Mouse (Mus musculus) spleen, postnatal 4 days (tissue): Measurements from ENCODE around the gene Lipc.

Experiments
- DNase-seq, 2 experiments: peaks; one replicate each; pipeline ENCODE4 v3.0.0; 2022; ENCODE audit warnings: low spot score in 2 of 2

Lipc gene

DNA sequence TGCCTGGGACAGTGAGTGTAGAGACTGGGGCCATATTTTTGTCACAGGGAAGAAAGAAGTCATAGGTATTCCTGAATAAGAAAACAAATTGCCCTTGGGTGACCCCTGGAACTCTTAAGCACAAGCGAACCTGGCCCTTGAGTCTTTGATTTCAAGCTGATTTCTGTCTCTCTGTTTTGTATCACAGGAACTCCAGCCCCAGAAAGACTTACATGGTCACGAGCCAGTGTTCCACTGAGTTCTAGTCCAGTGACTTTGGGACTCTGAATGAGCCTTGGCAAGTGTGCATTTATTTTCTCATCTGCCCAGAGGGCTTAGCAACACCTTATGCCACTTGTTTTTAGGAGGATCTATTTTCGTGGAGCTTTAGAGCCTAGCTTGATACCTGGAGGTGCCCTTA lies 5.7 kb upstream of the Lipc start:
- DNase-seq: no peak

DNA sequence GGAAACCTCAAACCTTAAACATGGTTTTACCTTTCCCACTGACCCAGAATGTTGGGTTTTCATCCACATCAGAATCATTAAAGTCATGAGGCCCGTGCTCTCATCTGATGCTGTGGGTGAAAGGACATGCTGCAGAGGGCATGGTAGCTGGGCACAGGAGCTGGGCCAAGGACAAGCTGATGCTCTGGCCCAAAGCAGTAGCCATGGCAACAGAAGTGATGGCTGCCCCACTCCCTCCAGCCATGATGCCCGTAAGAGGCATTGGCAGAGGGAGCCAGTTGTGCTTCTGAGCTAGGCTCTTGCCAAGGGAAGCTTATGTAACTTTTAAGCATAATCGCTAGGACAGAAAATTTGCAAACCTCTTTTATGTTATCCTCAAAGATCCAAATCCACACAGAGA lies 2.2 kb upstream of the Lipc start:
- DNase-seq: no peak

DNA sequence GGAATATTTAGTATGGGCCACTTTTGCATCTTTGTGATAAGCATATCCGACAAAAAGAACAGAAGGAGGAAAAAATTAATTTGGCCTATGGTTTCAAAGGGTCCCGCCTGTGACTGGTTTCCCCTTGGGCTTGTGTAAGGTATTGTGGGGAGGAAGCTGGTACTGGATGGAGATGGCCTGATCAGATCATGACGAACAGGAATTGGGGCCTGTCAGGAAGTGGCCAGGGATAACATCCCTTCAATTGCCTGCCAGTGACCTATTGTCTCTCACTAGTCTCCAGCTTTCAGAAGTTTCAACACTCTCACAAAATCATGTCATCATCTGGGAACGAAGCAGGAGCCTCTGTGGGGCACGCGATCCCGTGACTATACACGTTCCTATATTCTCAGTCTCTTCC lies 2.7 kb downstream of the Lipc start:
- no peak for DNase-seq

DNA sequence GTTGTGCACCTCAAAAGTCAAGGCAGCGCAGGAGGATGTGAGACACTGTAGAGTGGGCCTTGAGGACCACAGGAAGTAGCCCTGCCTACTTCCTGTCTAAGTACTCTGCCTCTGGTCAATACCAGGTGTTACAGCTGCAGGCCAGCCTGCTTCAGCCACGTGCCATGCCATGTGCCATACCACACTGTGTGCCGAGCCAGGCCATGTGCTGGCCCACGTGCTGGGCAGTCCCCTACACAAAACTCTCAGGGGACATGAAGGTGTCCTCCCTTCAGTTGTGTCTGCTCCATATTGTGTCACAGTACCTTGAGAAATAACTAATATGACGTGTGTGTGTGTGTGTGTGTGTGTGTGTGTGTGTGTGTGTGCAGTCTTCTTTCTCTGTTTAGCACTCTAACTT lies 4.7 kb downstream of the Lipc start:
- DNase-seq: no peak

DNA sequence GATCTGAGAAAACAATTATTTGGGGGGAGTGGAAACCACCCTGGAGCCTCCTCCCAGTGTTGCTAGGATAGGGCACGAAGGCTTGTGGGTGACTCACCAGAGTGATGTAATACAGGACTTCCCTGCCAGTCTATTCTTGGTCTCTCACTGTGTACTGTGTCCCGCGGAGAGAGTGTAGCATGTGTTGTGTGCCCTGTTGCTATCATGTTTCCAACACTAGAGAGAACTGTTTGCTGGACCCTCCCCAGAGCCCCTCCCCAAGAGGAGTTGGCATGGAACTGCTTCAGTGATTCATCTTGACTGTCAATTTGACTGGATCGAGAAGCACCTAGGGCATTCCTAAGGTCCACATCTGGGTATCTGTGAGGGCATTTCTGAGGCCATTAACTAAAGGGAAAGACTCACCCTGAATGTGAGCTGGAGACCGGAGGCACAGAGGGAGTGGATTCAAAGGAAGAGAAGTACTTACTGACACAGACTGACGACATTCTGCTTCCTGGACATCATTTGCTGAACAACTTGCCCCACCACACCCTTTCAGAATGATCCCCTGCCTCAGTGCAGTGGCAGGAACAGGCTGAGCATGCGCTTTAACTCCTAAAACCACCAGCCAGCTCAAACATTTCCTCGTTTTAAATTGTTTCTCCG lies 9.2 kb downstream of the Lipc start:
- DNase-seq: no peak

DNA sequence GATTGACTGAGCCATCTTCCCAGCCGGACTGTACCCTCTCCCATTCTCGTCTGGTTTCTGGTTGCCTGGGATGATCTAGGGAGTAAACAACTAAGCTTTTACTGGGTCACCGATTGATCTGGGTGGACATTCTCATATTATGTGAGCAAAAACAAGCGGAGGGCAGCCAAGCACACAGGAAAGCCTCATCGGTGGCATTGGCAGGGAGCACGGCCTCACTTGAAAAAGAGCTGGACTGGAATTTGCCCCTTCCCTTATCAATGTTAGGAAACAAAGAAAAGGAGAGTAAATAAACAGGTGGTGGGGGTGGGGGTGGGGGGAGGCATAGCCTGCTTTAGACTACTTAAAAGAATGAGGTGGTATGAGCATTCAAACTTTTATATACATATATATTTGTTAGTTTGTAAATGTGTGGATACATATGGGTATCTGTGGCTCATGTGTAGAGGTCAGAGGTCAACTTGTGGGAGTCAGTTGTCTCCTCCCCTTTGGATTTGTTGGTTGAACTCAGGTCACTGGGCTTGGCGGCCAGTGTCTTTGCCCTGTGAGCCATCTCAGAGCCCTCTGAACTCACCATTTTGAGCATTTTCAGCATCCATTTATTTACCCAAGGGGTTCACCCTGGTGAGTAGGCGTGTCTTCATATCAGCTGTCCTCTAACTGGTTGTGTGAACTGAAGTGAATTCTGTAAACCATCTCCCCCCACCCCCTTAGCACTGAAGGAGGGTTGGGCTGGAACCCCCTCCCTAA lies 12.1 kb downstream of the Lipc start:
- DNase-seq: no peak

DNA sequence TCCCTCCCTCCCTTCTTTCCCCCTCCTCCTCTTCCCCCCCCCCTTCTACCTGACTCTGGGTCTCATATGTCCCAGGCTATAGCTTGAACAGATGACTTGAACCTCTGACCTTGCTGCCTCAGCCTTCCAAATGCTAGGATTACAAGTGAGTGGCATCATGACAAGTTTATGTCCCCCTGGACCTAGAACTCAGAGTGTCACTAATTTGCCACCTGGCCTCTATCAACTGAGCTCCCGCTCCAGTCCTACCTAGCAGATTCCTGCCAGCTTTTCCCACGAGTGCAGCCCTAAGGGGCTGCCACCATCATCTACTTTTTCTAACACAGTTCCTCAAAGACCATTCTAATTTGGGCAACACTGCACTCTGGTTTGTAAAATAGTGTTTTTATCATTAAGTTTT lies 13.2 kb downstream of the Lipc start:
- DNase-seq: no peak

DNA sequence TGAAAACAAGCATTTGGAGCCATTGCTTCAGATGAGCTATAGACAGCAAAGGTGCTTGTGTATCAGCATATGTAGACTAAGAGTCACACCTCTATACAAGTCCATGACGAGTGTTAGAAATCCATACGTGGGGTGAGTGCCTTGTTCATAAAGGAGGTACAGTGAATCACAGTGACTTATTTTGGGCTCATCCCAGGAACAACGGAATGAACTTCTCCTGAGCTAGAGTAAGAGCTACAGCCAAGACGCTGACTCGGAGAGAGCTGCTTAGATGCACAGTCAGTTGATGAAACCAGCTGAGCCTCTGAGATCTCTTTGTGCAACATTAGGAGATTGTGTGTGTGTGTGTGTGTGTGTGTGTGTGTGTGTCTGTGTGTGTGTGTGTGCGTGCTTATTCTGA lies 13.9 kb downstream of the Lipc start:
- no peak for DNase-seq

DNA sequence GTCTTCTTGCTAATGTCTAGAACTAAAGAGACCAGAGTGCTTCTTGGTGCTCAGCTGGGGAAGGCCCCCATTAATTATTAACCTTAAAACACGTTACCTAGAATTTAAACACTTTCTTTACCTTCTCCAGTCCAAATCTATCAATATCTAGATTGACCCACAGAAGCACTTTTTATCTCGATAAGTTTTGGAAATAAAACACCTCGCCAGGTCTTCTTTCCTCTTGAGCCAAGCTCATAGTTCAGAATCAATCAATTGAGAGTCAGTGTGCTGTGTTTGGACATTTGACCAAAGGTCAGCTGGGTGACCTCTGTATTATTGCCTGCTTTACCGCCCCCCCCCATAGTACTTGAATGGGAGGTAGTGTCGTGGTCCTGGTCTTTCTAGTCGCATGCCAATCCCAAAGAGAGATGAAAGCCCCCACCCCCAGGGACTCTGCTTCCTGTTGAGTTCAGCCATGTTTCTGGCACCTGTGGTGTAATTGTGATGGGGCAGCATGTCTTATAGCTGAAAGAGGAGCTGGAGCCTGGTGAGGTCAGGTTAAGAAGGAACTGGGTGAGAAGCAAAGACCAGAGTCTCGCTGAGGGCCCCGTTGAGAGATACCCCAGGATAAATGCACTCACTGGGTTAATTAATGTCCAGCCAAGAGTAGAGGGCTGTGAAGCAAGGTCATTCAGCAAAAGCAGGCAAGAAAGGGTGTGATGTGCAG lies 17.3 kb downstream of the Lipc start:
- no peak for DNase-seq

DNA sequence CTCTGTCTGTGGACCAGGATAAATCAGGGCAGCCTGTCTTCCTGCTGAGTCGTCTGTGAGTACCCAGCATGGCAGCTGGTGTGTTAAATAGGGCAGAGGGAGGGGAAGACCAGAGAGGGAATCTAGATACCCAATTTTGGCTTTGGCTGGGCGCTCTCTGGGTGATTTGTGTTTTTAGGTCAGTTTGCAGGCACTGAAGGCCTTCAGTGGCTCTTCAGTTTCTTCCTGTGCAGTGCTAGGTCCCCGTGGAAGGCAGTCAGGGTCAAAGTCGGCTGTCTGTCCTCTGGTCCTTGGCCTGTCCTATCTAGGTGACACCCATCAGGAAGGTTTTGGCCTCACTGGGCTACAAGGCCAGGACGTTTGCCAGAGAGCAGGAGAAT lies 21.4 kb downstream of the Lipc start:
- no peak for DNase-seq

DNA sequence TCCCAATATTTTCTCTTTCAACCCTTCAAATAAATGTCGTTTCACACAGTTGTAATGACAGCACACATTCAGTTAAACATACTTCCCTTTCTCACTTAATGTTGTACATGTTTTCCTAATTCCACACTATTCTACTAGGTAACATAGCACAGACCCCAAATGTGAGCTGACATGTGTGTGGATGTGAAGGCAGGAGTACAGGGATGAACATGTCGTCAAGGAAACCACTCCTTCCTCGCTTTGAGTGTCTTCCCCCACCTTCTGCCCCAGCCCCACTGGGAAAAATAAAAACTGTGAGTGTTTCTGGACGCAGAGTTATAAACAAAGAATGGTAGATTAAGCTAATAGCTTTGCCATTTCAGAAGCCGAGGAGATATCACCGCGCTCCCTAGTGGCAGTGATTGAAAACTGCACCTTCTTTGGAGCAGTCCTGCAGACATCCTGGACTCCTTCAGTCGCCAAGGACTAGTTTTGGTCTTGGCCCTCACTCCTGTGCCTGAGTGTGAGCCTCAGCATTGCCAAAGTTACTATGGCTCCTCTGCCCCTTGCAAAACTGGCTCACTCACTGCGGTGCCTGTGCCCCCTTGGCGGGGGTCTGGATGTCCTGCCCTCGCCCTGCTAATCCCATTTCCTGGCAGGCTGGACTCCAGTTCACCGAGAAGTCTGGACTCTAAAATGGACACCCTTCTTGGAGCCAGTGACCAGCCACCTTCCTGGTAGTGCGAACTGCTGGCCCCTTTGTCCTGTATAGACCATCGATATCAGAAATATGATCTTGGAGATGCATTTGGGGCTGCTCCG lies 22.0 kb downstream of the Lipc start:
- DNase-seq: peak; percentile 76 to 83

DNA sequence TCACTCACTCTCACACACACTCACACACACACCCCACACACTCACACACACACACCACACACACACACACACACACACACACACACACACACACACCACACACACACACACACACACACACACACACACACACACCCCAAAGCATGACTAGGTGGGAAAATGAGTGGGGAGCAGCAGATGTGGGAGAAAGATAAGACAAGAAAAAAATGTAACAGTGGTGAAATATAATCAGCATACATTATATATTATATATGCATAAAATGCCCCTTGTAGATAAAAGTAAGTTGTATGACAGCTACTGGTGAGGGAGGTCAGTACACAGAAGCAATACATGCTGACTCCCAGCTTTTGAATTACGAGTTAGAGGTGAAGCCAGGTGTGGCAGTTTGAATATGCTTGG lies 23.6 kb downstream of the Lipc start:
- no peak for DNase-seq

DNA sequence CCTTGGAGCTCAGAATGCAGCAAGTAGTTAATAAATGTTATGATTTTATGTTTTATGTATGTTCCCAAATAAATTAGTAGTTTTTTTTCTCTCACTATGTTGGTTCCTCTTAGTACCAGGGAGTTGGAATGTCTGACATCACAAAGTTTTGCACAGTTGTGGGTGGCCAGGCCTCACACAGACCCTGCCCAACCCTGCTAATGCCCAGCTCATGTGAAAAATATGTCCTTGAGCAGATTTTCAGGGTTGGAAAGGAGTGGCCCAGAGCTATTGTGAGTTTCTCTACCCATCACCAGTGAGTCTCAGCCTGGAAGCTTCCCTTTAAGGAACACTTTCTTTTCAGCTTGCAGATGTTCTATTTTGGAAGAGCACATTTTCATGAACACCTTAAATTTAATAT lies 24.3 kb downstream of the Lipc start:
- no peak for DNase-seq

DNA sequence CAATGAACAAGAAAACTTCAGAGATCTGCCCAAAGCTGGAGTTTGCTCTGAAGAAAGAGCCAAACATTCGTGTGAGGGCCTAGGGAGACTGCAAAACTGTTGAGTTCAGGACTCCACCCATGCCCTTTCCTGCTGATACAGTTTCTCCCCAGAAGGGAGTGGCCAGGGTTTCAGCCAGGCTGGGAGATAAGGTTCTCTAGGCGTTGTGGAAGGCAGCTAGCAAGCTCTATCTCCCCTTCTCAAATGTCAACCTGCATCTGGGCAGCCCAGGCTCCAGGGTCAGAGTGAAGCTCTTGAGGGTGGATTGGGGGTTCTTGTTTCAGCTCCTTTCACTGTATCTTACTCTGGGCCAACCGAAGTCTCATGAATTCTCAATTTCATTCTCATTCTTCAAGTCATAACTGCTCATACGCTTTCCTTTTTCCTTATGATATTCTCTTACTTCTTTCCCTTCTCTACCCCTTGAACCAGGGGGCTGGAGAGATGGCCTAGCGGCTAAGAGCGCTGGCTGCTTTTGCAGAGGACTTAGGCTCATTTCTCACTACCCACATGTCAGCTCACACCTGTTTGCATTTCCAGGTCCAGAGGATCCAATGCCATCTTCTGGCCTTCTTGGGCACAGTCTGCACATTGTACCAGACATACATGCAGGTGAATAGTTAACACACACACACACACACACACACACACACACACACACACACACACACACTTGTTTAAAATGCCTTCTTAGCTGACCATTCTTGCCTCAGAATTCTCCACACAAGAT lies 25.0 kb downstream of the Lipc start:
- peak; percentile 83 to 84 for DNase-seq

DNA sequence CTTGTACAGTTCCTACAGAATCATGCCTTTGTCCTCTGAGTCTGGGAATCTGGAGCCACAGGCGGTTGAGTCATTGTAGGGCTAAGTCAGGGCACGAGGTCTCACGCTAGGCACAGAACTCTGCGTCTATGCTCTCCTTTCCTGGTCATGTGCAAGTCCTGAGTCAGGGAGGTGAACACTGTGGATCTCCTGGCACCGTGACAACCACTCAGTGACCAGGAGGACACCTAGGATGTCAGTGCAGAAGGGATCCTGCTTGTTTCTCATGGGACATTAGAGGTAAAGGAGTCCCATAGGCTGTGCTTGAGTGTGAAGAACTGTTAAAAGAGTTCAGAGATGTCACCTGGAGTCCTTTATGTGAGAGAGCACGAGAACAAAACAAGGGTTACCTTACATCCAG lies 26.8 kb downstream of the Lipc start:
- no peak for DNase-seq

DNA sequence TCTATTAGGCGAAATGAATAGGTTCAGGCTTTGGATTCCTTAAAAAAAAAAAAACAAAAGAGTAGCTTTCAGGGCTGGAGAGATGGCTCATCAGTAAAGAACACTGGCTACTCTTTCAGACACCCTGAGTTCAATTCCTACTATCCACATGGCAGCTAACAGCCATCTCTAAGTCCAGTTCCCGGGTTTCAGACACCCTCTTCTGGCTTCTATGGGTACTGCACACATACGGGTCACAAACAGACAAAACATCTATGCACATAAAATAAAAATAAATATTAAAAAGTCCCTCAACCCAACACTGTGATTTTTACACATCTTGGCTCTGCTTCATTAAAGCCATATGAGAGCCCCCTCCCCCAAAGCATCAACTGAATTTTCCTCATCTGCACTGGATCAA lies 27.3 kb downstream of the Lipc start:
- peak in 1 of 2 experiments; percentile 60 for DNase-seq

DNA sequence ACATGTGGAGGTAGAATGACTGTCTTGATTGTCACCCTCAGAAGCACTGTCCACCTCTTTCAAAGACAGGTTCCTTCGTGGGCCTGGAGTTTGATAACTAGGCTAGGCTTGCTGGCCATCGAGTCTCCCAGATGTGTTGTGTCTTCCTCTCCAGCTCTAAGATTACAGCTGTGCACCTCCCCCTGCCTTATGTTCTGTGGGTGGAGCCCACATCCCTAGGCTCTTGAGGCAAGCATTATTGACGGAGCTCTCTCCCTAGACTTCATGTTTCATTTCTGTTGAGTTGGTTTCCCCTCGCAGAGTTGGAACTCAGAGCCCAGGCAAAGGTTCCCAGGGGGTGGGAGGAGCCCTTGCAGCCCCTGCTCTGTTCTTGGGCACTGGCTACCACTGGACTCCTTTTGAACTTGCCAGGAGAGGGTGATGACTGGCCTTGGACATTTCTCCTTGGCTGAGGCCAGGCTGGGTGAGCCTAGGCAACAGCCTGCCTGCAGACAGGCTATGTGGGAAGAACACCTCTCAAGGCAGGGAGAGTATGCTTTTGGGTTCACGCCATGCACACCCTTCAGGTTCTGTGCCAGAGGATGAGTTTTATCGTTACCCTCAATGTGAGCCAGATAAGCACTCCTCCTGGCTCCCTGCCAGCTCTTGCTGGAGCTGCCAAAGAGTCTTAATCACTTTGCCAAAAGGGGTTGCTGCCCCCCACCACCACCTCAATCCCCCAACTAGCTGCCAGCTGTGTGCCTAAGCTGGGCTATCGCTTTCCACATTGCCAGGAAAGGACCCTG lies 30.1 kb downstream of the Lipc start:
- peak; percentile 90 to 95 for DNase-seq

DNA sequence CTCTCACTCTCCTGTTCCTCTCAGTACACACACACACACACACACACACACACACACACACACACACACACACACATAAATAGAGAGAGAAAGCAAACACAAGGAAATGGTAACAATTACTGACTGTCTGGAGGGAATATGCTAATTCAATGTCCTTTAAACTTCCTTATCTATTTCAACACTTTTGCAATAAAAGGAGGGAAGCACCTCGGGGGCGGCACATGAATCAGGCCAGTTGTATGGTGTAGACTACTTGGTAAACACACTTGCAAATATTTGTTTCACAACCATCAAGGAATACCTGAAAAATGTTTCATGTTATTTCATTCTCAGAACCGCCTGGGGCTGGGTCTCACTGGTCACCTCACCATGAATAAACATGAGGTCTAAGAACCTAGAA lies 30.9 kb downstream of the Lipc start:
- no peak for DNase-seq

DNA sequence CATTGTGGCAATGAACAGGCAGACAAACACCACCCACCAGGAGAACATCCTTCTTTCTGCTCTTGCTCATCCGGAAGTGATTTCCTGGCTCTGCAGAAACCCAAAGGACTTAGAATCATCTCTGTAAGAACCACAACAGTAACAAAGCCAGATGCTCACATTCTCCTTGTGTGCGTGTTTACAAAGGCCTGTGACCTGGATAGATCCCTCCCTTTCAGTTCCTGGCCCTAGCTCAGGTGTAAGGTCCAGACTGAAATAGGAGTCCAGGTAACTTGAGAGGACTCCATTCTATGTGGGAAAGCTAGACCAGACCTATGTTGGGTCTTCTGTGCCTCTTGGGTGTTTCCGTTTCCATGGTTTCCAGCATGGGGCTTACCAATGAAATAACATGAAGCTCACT lies 32.8 kb downstream of the Lipc start:
- no peak for DNase-seq

DNA sequence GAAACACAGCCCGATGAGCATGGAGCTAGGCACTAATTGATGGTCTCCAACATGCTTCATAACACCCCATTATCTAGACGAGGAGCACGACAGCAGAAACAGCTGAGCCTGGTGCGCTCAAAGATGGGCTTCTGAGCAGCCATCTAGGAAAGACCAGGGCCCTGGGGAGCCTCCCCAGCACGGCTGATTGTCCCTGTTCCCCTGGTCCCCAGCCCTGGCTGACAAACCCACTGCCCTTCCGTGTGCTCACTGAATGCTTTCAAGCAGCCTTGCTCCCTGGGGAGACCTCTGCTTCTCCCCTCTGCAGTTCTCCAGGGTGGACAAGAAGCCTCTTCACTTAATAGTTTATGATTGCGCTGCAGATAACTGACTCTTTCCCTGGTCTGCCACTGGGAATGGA lies 35.5 kb downstream of the Lipc start:
- no peak for DNase-seq

DNA sequence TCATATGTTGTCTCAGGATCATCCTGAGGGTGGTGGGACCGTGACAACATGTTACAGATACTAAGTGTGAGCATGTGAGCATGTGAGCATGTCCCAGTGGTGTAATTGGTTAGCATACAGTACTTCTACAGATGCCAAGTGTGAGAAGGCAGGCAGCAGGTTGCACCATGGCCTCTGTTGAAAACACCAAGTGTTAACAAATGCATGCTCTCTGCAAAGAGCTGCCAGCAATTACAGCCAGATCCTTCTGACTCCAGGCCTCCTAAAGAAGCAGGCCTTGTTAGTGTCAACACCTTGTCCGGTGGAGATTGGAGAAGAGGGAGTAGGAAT lies 36.7 kb downstream of the Lipc start:
- DNase-seq: no peak
